ENCODE assay signal across 8 mouse cellular contexts in genomic region chr15:97839991-97840455, GRCm38 (mm10). TPM values are rescaled to one million over a fixed set of nuclear protein-coding genes. Genes with fewer than 3 reads are reported as not detected.
A peak's percentile ranks its signal among the peaks of the same experiment; 100 is the strongest.
DNase-seq lines count a peak whose midpoint lies in the region; ATAC-seq and TF ChIP-seq lines count a peak whose summit lies in the region.

No protein-coding gene starts in this region.

- peak; percentile 33; the same call in 1 of the 2 replicates for TF ChIP-seq CTCF in liver, postnatal 0 days (IDR thresholded peaks at IDR 0.05; ENCODE audit: low read depth)
- TF ChIP-seq CTCF in stomach, postnatal 0 days (IDR thresholded peaks at IDR 0.05; ENCODE audit: low read depth) = peak; percentile 60

- no peak overlapping the region for H3K9ac ChIP-seq in liver, postnatal 0 days (replicated peaks)
- no peak overlapping the region for H3K9ac ChIP-seq in stomach, postnatal 0 days (ENCODE audit: low read length)
- no peak overlapping the region for H3K9ac ChIP-seq in forebrain, embryonic 11.5 days (ENCODE audit: low read length)

- H3K27ac ChIP-seq in liver, postnatal 0 days (ENCODE audit: low read depth) = peak overlapping the region; percentile 34; the same call in 1 of the 2 replicates
- peak overlapping the region; percentile 73 for H3K27ac ChIP-seq in stomach, postnatal 0 days (replicated peaks)
- H3K27ac ChIP-seq in forebrain, embryonic 11.5 days (ENCODE audit: low read depth, low read length) = no peak overlapping the region

- H3K27me3 ChIP-seq in liver, postnatal 0 days (ENCODE audit: insufficient read depth, low read length) = no peaks in the 10 kb centered on the region
- no peaks in the 10 kb centered on the region for H3K27me3 ChIP-seq in stomach, postnatal 0 days (ENCODE audit: control insufficient read depth, insufficient read depth, low read length)
- H3K27me3 ChIP-seq in forebrain, embryonic 11.5 days (ENCODE audit: control insufficient read depth, insufficient read depth, low read length) = no peaks in the 10 kb centered on the region

- peaks cover 37% of the 10 kb centered on the region for H3K4me1 ChIP-seq in liver, postnatal 0 days (ENCODE audit: insufficient read depth)
- H3K4me1 ChIP-seq in stomach, postnatal 0 days (replicated peaks; ENCODE audit: control insufficient read depth, insufficient read depth) = peaks cover 17% of the 10 kb centered on the region
- no peaks in the 10 kb centered on the region for H3K4me1 ChIP-seq in forebrain, embryonic 11.5 days (replicated peaks; ENCODE audit: control insufficient read depth, insufficient read depth, low read length)

- DNase-seq in 416B (ENCODE audit: low read depth) = peak; percentile 59
- DNase-seq in adrenal gland, adult 8-10 months = peak; percentile 77
- DNase-seq in kidney, adult 11 months = peak; percentile 87
- peak; percentile 61 for DNase-seq in liver, postnatal 0 days
- DNase-seq in stomach, postnatal 0 days (ENCODE audit: low spot score) = peak; percentile 79
- no peak for DNase-seq in layer of hippocampus, postnatal 14 days (ENCODE audit: low spot score in 2 of 2)
- DNase-seq in forebrain, embryonic 11.5 days (ENCODE audit: low spot score) = no peak

- H3K4me3 ChIP-seq in liver, postnatal 0 days (ENCODE audit: low read depth, low read length) = no peak overlapping the region
- no peak overlapping the region for H3K4me3 ChIP-seq in stomach, postnatal 0 days (ENCODE audit: low read depth, low read length)
- no peak overlapping the region for H3K4me3 ChIP-seq in forebrain, embryonic 11.5 days (ENCODE audit: low read depth, low read length)

- no peaks in the 10 kb centered on the region for H3K36me3 ChIP-seq in liver, postnatal 0 days (replicated peaks; ENCODE audit: insufficient read depth, low read length)
- no peaks in the 10 kb centered on the region for H3K36me3 ChIP-seq in stomach, postnatal 0 days (ENCODE audit: control insufficient read depth, insufficient read depth, low read length)
- H3K36me3 ChIP-seq in forebrain, embryonic 11.5 days (ENCODE audit: control insufficient read depth, insufficient read depth, low read length) = no peaks in the 10 kb centered on the region

- TF ChIP-seq EP300 in liver, postnatal 0 days (IDR thresholded peaks at IDR 0.05; ENCODE audit: low read depth) = no peak
- TF ChIP-seq EP300 in stomach, postnatal 0 days (optimal IDR thresholded peaks at IDR 0.05) = no peak

- no peak overlapping the region for H3K4me2 ChIP-seq in liver, postnatal 0 days (ENCODE audit: low read depth, low read length)
- no peak overlapping the region for H3K4me2 ChIP-seq in stomach, postnatal 0 days (replicated peaks; ENCODE audit: low read depth)
- H3K4me2 ChIP-seq in forebrain, embryonic 11.5 days (ENCODE audit: low read depth, low read length, severe bottlenecking) = no peak overlapping the region

- no peaks in the 10 kb centered on the region for H3K9me3 ChIP-seq in liver, postnatal 0 days (ENCODE audit: low read length)
- H3K9me3 ChIP-seq in stomach, postnatal 0 days (ENCODE audit: control insufficient read depth, low read length) = no peaks in the 10 kb centered on the region
- H3K9me3 ChIP-seq in forebrain, embryonic 11.5 days (ENCODE audit: control insufficient read depth, low read length) = no peaks in the 10 kb centered on the region

- WGBS in liver, postnatal 0 days (ENCODE audit: insufficient replicate concordance) = 56% methylated on average over 3 of the region's 3 CpGs
- 40% methylated on average over 2 of the region's 3 CpGs for WGBS in stomach, postnatal 0 days
- 44% methylated on average over 3 of the region's 3 CpGs for WGBS in forebrain, embryonic 11.5 days

- ATAC-seq in granulocyte monocyte progenitor cell, adult 5-6 weeks (replicated peaks; ENCODE audit: poor library complexity, severe bottlenecking) = peak; percentile 25
- ATAC-seq in liver, postnatal 0 days = peak; percentile 58
- peak; percentile 74 for ATAC-seq in stomach, postnatal 0 days (ENCODE audit: low FRiP score, low TSS enrichment)
- ATAC-seq in forebrain, embryonic 11.5 days (replicated peaks; ENCODE audit: low FRiP score) = no peak

RNA-seq across cellular contexts. Expression of gene Hdac7, which starts 4.3 kb away (rescaled TPM):
- 100 to 1,000 TPM in 2 of 4 experiments, 10 to 100 TPM in 2; 86.1 to 106 (median 96.2) TPM for total RNA-seq in adrenal gland, adult 8-10 months (2022)
- 33.3 and 52.1 TPM in 2 replicates for total RNA-seq in granulocyte monocyte progenitor cell, adult 5-6 weeks (2014; fragmentation: Nextera tagmentation)
- 3.5 and 6.1 TPM in 2 replicates for total RNA-seq in granulocyte monocyte progenitor cell, adult 5-6 weeks (2017)
- 5.3 TPM in 2 replicates for polyA plus RNA-seq in liver, postnatal 0 days (2015; fragmentation: Nextera tagmentation; extraction: Ambion mirVana)
- 8.0 and 9.4 TPM in 2 replicates for polyA plus RNA-seq in stomach, postnatal 0 days (2015; fragmentation: Nextera tagmentation; extraction: Ambion mirVana)
- 10 to 100 TPM; 24.9 to 25.0 TPM for total RNA-seq in layer of hippocampus, postnatal 14 days (2021)
- polyA plus RNA-seq in forebrain, embryonic 11.5 days (2014; fragmentation: Nextera tagmentation; extraction: Ambion mirVana) = 23.9 and 26.4 TPM in 2 replicates

Comparison
In these comparisons a context has a peak if more than half of its experiments do, and no peak if none do; other contexts are left out.
1. DNase-seq: peak in 416B (single experiment), adrenal gland, adult 8-10 months (single experiment), kidney, adult 11 months (single experiment), liver, postnatal 0 days (single experiment) and stomach, postnatal 0 days (single experiment); none in layer of hippocampus, postnatal 14 days (0 of 2) and forebrain, embryonic 11.5 days (single experiment).